In genomic region chr10:67226109-67226508, GRCm38 (mm10) we compare ENCODE assay signal across 7 mouse cellular contexts. TPM values are rescaled to one million over a fixed set of nuclear protein-coding genes. Genes with fewer than 3 reads are reported as not detected.
DNase-seq lines count a peak whose midpoint lies in the region; TF ChIP-seq lines count a peak whose summit lies in the region.

No protein-coding gene starts in this region.

- WGBS in thymus, adult 2 months, result 23% methylated on average over 7 of the region's 7 CpGs

- H3K27ac ChIP-seq in thymus, adult 2 months (ENCODE audit: control insufficient read depth, insufficient read depth, low read length), result no peak overlapping the region
- peak overlapping the region; percentile 78 for H3K27ac ChIP-seq in layer of hippocampus, adult 2 months

- TF ChIP-seq POLR2A in thymus, adult 2 months (IDR thresholded peaks at IDR 0.05; ENCODE audit: control insufficient read depth, extremely low read depth, insufficient read depth, low read length, poor library complexity), result no peak

- no peaks in the 10 kb centered on the region for H3K27me3 ChIP-seq in thymus, adult 2 months (ENCODE audit: control insufficient read depth, insufficient read depth, low read length)

- peak; percentile 11 for DNase-seq in thymus, adult 2 months
- DNase-seq in thymus, postnatal 14 days, result no peak
- DNase-seq in cerebellum, postnatal 10 days, result peak; percentile 34 to 64
- peak; percentile 75 to 76 for DNase-seq in heart, adult 9 months (ENCODE audit: low spot score in 2 of 2)
- DNase-seq in layer of hippocampus, adult 2 months (ENCODE audit: low spot score in 2 of 2), result peak; percentile 34 to 57
- DNase-seq in lung, postnatal 25 days (ENCODE audit: low spot score), result peak; percentile 58
- DNase-seq in c-Kit-positive CD71-positive TER-119-positive erythroid progenitor cells, embryonic 14.5 days (ENCODE audit: low spot score), result no peak

- H3K36me3 ChIP-seq in thymus, adult 2 months (ENCODE audit: control insufficient read depth, insufficient read depth, low read length), result peaks cover 65% of the 10 kb centered on the region

- H3K4me3 ChIP-seq in thymus, adult 2 months (ENCODE audit: control insufficient read depth, insufficient read depth, low read length), result no peak overlapping the region
- H3K4me3 ChIP-seq in layer of hippocampus, adult 2 months, result peak overlapping the region; percentile 1; the same call in 1 of the 2 replicates

- TF ChIP-seq CTCF in thymus, adult 2 months (IDR thresholded peaks at IDR 0.05; ENCODE audit: borderline replicate concordance, control insufficient read depth, extremely low read depth, insufficient read depth, low read length, poor library complexity), result no peak
- TF ChIP-seq CTCF in layer of hippocampus, adult 2 months (conservative IDR thresholded peaks at IDR 0.05), result no peak

- no peaks in the 10 kb centered on the region for H3K4me1 ChIP-seq in thymus, adult 2 months (replicated peaks; ENCODE audit: control insufficient read depth, insufficient read depth, low read length)

RNA-seq across cellular contexts. Expression of gene Nrbf2, which starts 59.0 kb away (rescaled TPM):
- 8.7 and 11.2 TPM in 2 replicates for polyA plus RNA-seq in thymus, adult 2 months (2012; rRNA removed)
- 10 to 100 TPM; 19.3 to 20.7 TPM for total RNA-seq in layer of hippocampus, adult 2 months (2021)

Comparison
In these comparisons a context has a peak if more than half of its experiments do, and no peak if none do; other contexts are left out.
1. DNase-seq: peak in thymus, adult 2 months (single experiment), cerebellum, postnatal 10 days (2 of 2), heart, adult 9 months (2 of 2), layer of hippocampus, adult 2 months (2 of 2) and lung, postnatal 25 days (single experiment); none in thymus, postnatal 14 days (single experiment) and c-Kit-positive CD71-positive TER-119-positive erythroid progenitor cells, embryonic 14.5 days (single experiment).